Mouse (Mus musculus): ENCODE measurements around the gene Pycr2.
"Not testable (repeated sequence)": the region's sequence is repeated elsewhere in the genome, so short reads cannot be mapped to it uniquely, and the experiment has no call there.

Pycr2 gene

GRCm38 (mm10) chr1:180905876-180906275 lies 1.8 kb downstream of the Pycr2 start:
- DNase-seq (ENCODE audit: low spot score) = no peak

- DNase-seq (ENCODE audit: low spot score) = no peak
Measured at GRCm38 (mm10) chr1:180906461-180907147, 2.5 kb downstream of the Pycr2 start.

- no peak for DNase-seq (ENCODE audit: low spot score)
Measured at GRCm38 (mm10) chr1:180911138-180911537, 7.0 kb downstream of the Pycr2 start.

- DNase-seq (ENCODE audit: low spot score) = no peak
Measured at GRCm38 (mm10) chr1:180911653-180912287, 7.7 kb downstream of the Pycr2 start.

DNA sequence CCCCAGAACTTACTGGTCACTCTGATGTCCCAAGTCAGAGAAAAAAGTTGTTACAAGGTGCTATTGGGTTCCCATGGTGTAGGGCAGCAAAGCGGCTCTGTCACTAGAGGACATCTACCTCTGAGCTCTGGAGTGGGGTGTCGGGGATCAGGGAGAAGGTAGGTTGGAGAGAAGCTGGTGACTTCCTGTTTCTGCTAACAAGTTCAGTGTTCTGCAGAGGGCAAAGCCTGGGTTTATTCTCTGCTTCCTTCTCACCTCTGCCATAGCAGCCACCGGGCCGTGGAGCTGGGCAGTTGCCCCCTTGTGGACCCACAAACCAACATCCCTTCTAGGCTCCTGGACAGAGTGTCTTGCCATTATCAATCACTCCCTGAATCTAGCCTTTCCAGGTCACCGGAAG lies 8.7 kb downstream of the Pycr2 start:
- DNase-seq (ENCODE audit: low spot score) = no peak

GRCm38 (mm10) chr1:180913797-180914196 lies 9.7 kb downstream of the Pycr2 start:
- DNase-seq (ENCODE audit: low spot score) = no peak

GRCm38 (mm10) chr1:180916425-180916824 lies 12.3 kb downstream of the Pycr2 start:
- no peak for DNase-seq (ENCODE audit: low spot score)

DNA sequence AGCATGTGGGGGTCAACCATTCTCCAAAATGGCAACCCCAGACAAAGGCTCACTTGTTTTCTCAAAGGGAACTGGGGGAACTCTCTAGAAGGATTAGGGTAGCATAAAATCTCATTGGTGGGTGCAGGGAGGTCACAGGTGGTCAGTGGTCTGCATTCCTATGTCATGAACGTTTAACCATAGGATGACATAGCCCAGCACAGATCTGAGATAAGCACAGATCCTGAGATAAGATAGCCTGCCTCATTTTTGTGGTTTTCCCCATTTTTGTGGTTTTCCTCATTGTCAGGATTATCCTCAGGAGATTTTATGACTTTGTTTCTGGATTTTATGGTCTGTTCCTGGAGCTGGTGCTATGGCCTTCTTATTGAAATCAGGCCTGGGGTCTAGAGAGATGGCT lies 13.0 kb downstream of the Pycr2 start:
- DNase-seq (ENCODE audit: low spot score) = no peak

DNA sequence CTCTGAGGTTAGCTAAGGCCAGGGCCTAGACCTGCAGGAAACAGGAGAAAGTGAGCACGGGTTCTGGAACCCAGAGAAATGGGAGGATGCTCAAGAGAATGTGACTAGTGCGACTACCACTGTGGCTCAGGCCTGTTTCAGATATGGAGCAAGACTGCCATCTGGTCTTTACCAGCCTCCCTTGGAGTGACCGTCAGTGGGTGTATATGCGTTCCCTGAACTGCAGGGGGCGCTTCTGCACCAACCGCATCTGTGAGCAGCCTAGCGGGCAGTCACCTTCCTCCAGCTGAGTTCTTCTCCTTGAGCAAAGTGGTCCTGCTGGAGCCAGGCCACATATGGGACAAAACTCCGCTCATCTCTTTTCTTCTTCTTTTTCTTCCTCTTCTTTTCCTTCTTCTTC lies 15.6 kb downstream of the Pycr2 start:
- no peak for DNase-seq (ENCODE audit: low spot score)

GRCm38 (mm10) chr1:180922273-180923048 lies 18.4 kb downstream of the Pycr2 start:
- no peak for DNase-seq (ENCODE audit: low spot score)

GRCm38 (mm10) chr1:180924737-180925136 lies 20.6 kb downstream of the Pycr2 start:
- no peak for DNase-seq (ENCODE audit: low spot score)

DNA sequence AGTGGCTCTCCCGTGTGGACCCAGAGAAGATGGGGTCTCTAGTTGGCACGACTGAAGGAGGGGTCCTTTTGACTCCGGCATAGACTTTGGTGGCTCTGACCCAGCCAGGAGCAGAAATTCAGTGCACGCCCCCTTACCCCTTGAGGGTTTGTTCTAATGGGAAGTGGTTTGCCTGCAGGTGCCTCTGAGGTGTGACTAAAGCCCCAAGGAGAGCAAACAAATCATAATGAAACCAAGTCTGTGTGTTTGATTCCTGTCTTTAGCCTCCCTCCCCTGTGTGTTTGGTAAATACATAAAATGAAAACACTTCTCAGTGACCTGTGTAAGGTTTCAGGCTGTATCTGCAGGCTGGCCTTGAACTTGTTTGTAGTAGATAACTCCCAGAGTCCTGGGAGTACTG lies 22.2 kb downstream of the Pycr2 start:
- no peak for DNase-seq (ENCODE audit: low spot score)

- no peak for DNase-seq (ENCODE audit: low spot score)
Measured at GRCm38 (mm10) chr1:180929599-180929998, 25.5 kb downstream of the Pycr2 start.

DNA sequence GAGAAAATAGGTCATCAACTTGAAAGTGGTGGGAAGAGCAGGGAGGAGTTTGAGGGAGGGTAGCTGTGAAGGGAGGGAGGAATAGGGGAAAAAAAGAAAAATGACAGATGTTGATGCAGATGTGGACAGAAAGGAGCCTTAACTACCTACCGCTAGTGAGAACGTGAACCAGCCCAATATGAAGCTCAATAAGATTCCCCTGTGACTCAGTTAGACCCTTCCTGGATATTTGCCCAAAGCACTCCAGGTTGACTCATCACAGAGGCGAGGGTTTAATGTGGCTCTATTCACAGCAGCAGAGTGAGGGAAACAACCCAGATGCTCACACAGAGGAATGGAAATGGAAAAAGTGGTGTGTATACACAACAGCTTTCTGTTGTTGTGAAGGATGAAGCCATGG lies 27.0 kb downstream of the Pycr2 start:
- no peak for DNase-seq (ENCODE audit: low spot score)

DNA sequence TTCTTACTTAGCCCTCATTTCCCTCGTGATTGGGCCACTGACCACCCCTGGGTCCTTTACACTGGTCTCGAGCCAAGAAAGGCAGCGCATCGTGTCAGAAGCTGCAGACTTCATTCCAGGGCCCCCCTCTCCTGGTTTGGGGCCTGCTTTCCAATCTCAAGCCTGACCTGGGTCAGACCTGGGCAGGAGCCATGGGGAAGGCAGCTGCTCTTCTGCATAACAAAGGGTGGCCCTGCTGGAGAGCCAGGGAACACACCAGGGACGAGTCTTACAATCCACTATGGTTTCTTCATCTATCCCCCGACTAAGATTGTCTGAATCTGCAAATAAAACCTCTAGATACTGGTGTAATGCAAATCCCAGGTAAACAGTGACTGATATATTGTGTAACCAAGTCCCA lies 29.6 kb downstream of the Pycr2 start:
- DNase-seq (ENCODE audit: low spot score) = no peak

- no peak for DNase-seq (ENCODE audit: low spot score)
Measured at GRCm38 (mm10) chr1:180934467-180935419, 30.6 kb downstream of the Pycr2 start, which contains the start of gene Lefty1. TSS of gene Lefty1 (plus strand) at chr1:180935022.

DNA sequence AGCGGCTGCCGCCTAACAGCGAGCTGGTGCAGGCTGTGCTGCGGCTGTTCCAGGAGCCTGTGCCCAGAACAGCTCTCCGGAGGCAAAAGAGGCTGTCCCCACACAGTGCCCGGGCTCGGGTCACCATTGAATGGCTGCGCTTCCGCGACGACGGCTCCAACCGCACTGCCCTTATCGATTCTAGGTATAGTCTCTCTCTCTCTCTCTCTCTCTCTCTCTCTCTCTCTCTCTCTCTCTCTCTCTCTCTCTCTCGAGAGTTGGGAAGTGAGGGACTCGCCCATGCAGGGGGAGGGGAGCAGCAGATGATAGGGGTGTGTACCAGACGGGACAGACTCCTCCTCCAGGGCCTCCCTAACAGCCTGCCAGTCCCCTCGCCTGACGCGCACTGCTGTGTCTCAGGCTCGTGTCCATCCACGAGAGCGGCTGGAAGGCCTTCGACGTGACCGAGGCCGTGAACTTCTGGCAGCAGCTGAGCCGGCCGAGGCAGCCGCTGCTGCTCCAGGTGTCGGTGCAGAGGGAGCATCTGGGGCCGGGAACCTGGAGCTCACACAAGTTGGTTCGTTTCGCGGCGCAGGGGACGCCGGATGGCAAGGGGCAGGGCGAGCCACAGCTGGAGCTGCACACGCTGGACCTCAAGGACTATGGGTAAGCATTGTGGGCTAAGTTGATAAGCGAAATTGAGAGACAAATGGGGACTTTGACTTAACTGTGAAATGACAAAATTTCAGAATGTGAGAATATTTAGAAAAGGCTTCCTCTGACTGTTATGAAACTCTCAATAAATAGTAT lies 32.7 kb downstream of the Pycr2 start:
- not testable (repeated sequence) for DNase-seq (ENCODE audit: low spot score)

DNA sequence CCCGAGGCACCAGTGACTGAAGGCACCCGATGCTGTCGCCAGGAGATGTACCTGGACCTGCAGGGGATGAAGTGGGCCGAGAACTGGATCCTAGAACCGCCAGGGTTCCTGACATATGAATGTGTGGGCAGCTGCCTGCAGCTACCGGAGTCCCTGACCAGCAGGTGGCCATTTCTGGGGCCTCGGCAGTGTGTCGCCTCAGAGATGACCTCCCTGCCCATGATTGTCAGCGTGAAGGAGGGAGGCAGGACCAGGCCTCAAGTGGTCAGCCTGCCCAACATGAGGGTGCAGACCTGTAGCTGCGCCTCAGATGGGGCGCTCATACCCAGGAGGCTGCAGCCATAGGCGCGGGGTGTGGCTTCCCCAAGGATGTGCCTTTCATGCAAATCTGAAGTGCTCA lies 33.5 kb downstream of the Pycr2 start:
- DNase-seq (ENCODE audit: low spot score) = not testable (repeated sequence)

- DNase-seq (ENCODE audit: low spot score) = not testable (repeated sequence)
Measured at GRCm38 (mm10) chr1:180938781-180939180, 34.7 kb downstream of the Pycr2 start.

DNA sequence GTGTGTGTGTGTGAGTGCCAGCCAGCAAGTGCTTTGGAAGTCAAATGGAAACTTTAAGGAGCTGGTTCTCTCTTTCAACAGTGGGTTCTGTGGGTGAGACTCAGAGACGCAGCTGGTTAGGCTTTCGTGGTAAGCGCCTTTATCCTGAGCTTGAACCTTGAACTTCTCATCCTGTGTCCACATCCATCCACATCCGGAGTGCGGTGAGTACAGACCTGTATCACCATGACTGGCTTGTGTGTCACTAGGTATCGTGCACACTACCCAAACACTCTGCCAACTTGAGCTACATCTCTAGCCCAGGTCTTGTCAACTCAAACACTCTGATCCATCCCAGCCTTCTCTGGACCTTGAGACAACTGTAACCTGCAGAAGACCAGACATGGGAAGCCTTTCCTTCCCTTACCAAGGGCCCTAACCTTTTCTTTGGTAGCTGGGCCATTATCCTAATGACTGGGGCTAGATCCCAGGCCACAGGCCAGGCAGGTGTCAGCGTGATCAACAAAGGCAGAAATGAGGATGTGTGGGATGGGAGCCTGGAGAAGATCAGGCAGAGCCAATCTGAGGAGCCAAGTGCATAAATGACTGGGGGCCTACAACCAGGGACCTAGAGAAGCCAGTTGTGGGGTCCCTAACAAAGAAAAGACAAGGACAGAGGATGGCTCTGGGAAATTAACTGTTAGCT lies 36.8 kb downstream of the Pycr2 start:
- no peak for DNase-seq (ENCODE audit: low spot score)

Measured in adipocyte (in vitro differentiated cells).